Comparison of ENCODE assay signal across 23 mouse cellular contexts in genomic region chr6:127226242-127226983, GRCm38 (mm10).
DNase-seq lines count a peak whose midpoint lies in the region; ATAC-seq and TF ChIP-seq lines count a peak whose summit lies in the region.
"Had no signal": no experiment of that assay in that cellular context is flagged by ENCODE, and none has a peak within 500 bp of the region (broad histone marks: within the 10 kb centered on the region; RNA-seq: fewer than 3 reads in every experiment).

No protein-coding gene starts in this region.

- H3K4me2 ChIP-seq in kidney, embryonic 16.5 days (replicated peaks; ENCODE audit: low read depth, low read length), result no peak overlapping the region
- H3K4me2 ChIP-seq in kidney, embryonic 14.5 days (replicated peaks; ENCODE audit: low read depth, low read length), result no peak overlapping the region
- peak overlapping the region; percentile 36 for H3K4me2 ChIP-seq in limb, embryonic 13.5 days (replicated peaks)
- H3K4me2 ChIP-seq: embryonic facial prominence, embryonic 12.5 days; embryonic facial prominence, embryonic 15.5 days; heart, embryonic 11.5 days; hindbrain, embryonic 12.5 days; hindbrain, embryonic 15.5 days had no signal

- WGBS in kidney, embryonic 16.5 days, result 42% methylated on average over 5 of the region's 5 CpGs
- 30% methylated on average over 5 of the region's 5 CpGs for WGBS in kidney, embryonic 14.5 days
- WGBS in limb, embryonic 10.5 days, result 62% methylated on average over 5 of the region's 5 CpGs
- WGBS in limb, embryonic 13.5 days, result 21% methylated on average over 5 of the region's 5 CpGs

- no peaks in the 10 kb centered on the region for H3K27me3 ChIP-seq in kidney, embryonic 16.5 days (ENCODE audit: insufficient read depth, low read length)
- H3K27me3 ChIP-seq in kidney, embryonic 14.5 days (ENCODE audit: control insufficient read depth, insufficient read depth, low read length), result peaks cover 2% of the 10 kb centered on the region; the same call in 1 of the 2 replicates
- no peaks in the 10 kb centered on the region for H3K27me3 ChIP-seq in limb, embryonic 10.5 days (ENCODE audit: low read depth, poor library complexity, severe bottlenecking)
- no peaks in the 10 kb centered on the region for H3K27me3 ChIP-seq in limb, embryonic 13.5 days
- H3K27me3 ChIP-seq: embryonic facial prominence, embryonic 12.5 days; embryonic facial prominence, embryonic 15.5 days; hindbrain, embryonic 12.5 days; hindbrain, embryonic 15.5 days had no signal

- intact Hi-C loops in gastrocnemius, adult 2 months (cut with DNase I), result no loop called here

- H3K9me3 ChIP-seq in kidney, embryonic 16.5 days (ENCODE audit: low read length), result no peaks in the 10 kb centered on the region
- no peaks in the 10 kb centered on the region for H3K9me3 ChIP-seq in kidney, embryonic 14.5 days (ENCODE audit: control insufficient read depth, low read length)
- H3K9me3 ChIP-seq in limb, embryonic 10.5 days (replicated peaks), result no peaks in the 10 kb centered on the region
- H3K9me3 ChIP-seq in limb, embryonic 13.5 days, result no peaks in the 10 kb centered on the region
- H3K9me3 ChIP-seq: embryonic facial prominence, embryonic 12.5 days; embryonic facial prominence, embryonic 15.5 days; hindbrain, embryonic 12.5 days; hindbrain, embryonic 15.5 days had no signal

- no peak for TF ChIP-seq CTCF in gastrocnemius, adult 2 months (IDR thresholded peaks at IDR 0.05)

- no peak overlapping the region for H3K4me3 ChIP-seq in kidney, embryonic 16.5 days (ENCODE audit: low read length)
- no peak overlapping the region for H3K4me3 ChIP-seq in kidney, embryonic 14.5 days (ENCODE audit: low read length)
- no peak overlapping the region; the same call in 1 of the 2 replicates for H3K4me3 ChIP-seq in limb, embryonic 10.5 days
- no peak overlapping the region for H3K4me3 ChIP-seq in limb, embryonic 13.5 days
- H3K4me3 ChIP-seq in gastrocnemius, adult 2 months, result no peak overlapping the region
- H3K4me3 ChIP-seq: embryonic facial prominence, embryonic 12.5 days; embryonic facial prominence, embryonic 15.5 days; hindbrain, embryonic 12.5 days; hindbrain, embryonic 15.5 days had no signal

- ATAC-seq in kidney, embryonic 16.5 days (ENCODE audit: low FRiP score, low TSS enrichment), result 0 out of 2 replicates have a peak, but pooled peaks have one; percentile 49
- ATAC-seq in kidney, embryonic 14.5 days (ENCODE audit: low FRiP score, low TSS enrichment), result no peak
- ATAC-seq in limb, embryonic 13.5 days (ENCODE audit: low FRiP score, low read depth), result peak; percentile 91
- ATAC-seq: forebrain, embryonic 14.5 days; forebrain, postnatal 0 days; Patski had no signal

- H3K4me1 ChIP-seq in kidney, embryonic 16.5 days (ENCODE audit: insufficient read depth, low read length), result no peaks in the 10 kb centered on the region
- no peaks in the 10 kb centered on the region for H3K4me1 ChIP-seq in kidney, embryonic 14.5 days (ENCODE audit: control insufficient read depth, insufficient read depth, low read length)
- H3K4me1 ChIP-seq in limb, embryonic 10.5 days, result peaks cover 22% of the 10 kb centered on the region
- H3K4me1 ChIP-seq in limb, embryonic 13.5 days, result peaks cover 55% of the 10 kb centered on the region
- H3K4me1 ChIP-seq: embryonic facial prominence, embryonic 12.5 days; embryonic facial prominence, embryonic 15.5 days; hindbrain, embryonic 12.5 days; hindbrain, embryonic 15.5 days had no signal

- no peak overlapping the region for H3K27ac ChIP-seq in kidney, embryonic 16.5 days (ENCODE audit: low read length)
- H3K27ac ChIP-seq in kidney, embryonic 14.5 days (ENCODE audit: low read depth, low read length), result no peak overlapping the region
- peak overlapping the region; percentile 27; the same call in 1 of the 2 replicates for H3K27ac ChIP-seq in limb, embryonic 10.5 days
- H3K27ac ChIP-seq in limb, embryonic 13.5 days, result peak overlapping the region; percentile 78
- H3K27ac ChIP-seq in gastrocnemius, adult 2 months, result no peak overlapping the region
- H3K27ac ChIP-seq: embryonic facial prominence, embryonic 12.5 days; embryonic facial prominence, embryonic 15.5 days; hindbrain, embryonic 12.5 days; hindbrain, embryonic 15.5 days had no signal

- no peak overlapping the region for H3K9ac ChIP-seq in kidney, embryonic 16.5 days (replicated peaks; ENCODE audit: low read length)
- no peak overlapping the region for H3K9ac ChIP-seq in kidney, embryonic 14.5 days (ENCODE audit: low read depth, low read length)
- no peak overlapping the region for H3K9ac ChIP-seq in limb, embryonic 13.5 days
- H3K9ac ChIP-seq: embryonic facial prominence, embryonic 12.5 days; embryonic facial prominence, embryonic 15.5 days; forebrain, postnatal 0 days; hindbrain, embryonic 12.5 days; hindbrain, embryonic 15.5 days had no signal

- no peak for DNase-seq in limb, embryonic 10.5 days (ENCODE audit: low spot score)
- no peak for DNase-seq in c-Kit-positive CD71-positive TER-119-positive erythroid progenitor cells, embryonic 14.5 days (ENCODE audit: low spot score)
- DNase-seq in urinary bladder, adult 18-20 months (ENCODE audit: low spot score in 2 of 2), result no peak
- no peak for DNase-seq in gastrocnemius, adult 2 months
- DNase-seq: adrenal gland, postnatal 10 days; adrenal gland, postnatal 36 days; cerebellum, adult 11 months; cerebellum, adult 2 months; cerebellum, adult 9-11 months; cerebellum, postnatal 25 days; forebrain, postnatal 0 days; gastrocnemius, postnatal 14 days; heart, adult 11 months had no signal

- H3K36me3 ChIP-seq in kidney, embryonic 16.5 days (ENCODE audit: insufficient read depth, low read length), result no peaks in the 10 kb centered on the region
- no peaks in the 10 kb centered on the region for H3K36me3 ChIP-seq in kidney, embryonic 14.5 days (ENCODE audit: control insufficient read depth, insufficient read depth, low read length)
- no peaks in the 10 kb centered on the region for H3K36me3 ChIP-seq in limb, embryonic 10.5 days
- H3K36me3 ChIP-seq in limb, embryonic 13.5 days, result no peaks in the 10 kb centered on the region
- H3K36me3 ChIP-seq: embryonic facial prominence, embryonic 12.5 days; embryonic facial prominence, embryonic 15.5 days; hindbrain, embryonic 12.5 days; hindbrain, embryonic 15.5 days had no signal

Comparison
In these comparisons a context has a peak if more than half of its experiments do, and no peak if none do; other contexts are left out.
1. H3K27ac ChIP-seq: peak in limb, embryonic 10.5 days (single experiment) and limb, embryonic 13.5 days (single experiment); none in kidney, embryonic 16.5 days (single experiment), kidney, embryonic 14.5 days (single experiment) and gastrocnemius, adult 2 months (single experiment).